Mouse (Mus musculus): ENCODE data around the gene 1190002N15Rik. TPM values are rescaled to one million over a fixed set of nuclear protein-coding genes. Genes with fewer than 3 reads are reported as not detected.
A peak's percentile ranks its signal among the peaks of the same experiment; 100 is the strongest.

Gene 1190002N15Rik
- polyA plus RNA-seq, 1 experiment from 2014 or later: 23.7 TPM

GRCm38 (mm10) chr9:94539346-94539865, 1.5 kb upstream of the 1190002N15Rik start:
- Histone ChIP-seq H3K4me3 (ENCODE audit: low read depth, low read length) (peak overlapping the region; percentile 73), H3K27ac (ENCODE audit: low read length) (peak overlapping the region; percentile 94; the same call in 1 of the 2 replicates), H3K4me2 (replicated peaks; ENCODE audit: low read depth, low read length) (peak overlapping the region; percentile 85), H3K9me3 (ENCODE audit: low read length) (no peaks in the 10 kb centered on the region), H3K9ac (replicated peaks; ENCODE audit: low read depth) (peak overlapping the region; percentile 63; the same call in 1 of the 2 replicates), H3K4me1 (ENCODE audit: insufficient read depth, low read depth, low read length) (peaks cover 5% of the 10 kb centered on the region; the same call in 1 of the 2 replicates), H3K27me3 (replicated peaks; ENCODE audit: insufficient read depth, low read length) (no peaks in the 10 kb centered on the region), H3K36me3 (ENCODE audit: insufficient read depth, low read length) (no peaks in the 10 kb centered on the region)
- DNase-seq (ENCODE audit: low spot score) (no peak), ATAC-seq (no peak)
- TF ChIP-seq CTCF (IDR thresholded peaks at IDR 0.05) (no peak), EP300 (IDR thresholded peaks at IDR 0.05) (no peak)
- WGBS: 37% methylated on average over 8 of the region's 8 CpGs

GRCm38 (mm10) chr9:94538823-94539143, 902 bp upstream of the 1190002N15Rik start:
- peak; percentile 39 for ATAC-seq
- DNase-seq (ENCODE audit: low spot score): no peak
- Histone ChIP-seq H3K36me3 (ENCODE audit: insufficient read depth, low read length) (no peaks in the 10 kb centered on the region), H3K27ac (ENCODE audit: low read length) (peak overlapping the region; percentile 94), H3K4me2 (replicated peaks; ENCODE audit: low read depth, low read length) (peak overlapping the region; percentile 85), H3K9ac (replicated peaks; ENCODE audit: low read depth) (peak overlapping the region; percentile 63), H3K9me3 (ENCODE audit: low read length) (no peaks in the 10 kb centered on the region), H3K4me3 (ENCODE audit: low read depth, low read length) (peak overlapping the region; percentile 73), H3K27me3 (replicated peaks; ENCODE audit: insufficient read depth, low read length) (no peaks in the 10 kb centered on the region), H3K4me1 (ENCODE audit: insufficient read depth, low read depth, low read length) (peaks cover 6% of the 10 kb centered on the region; the same call in 1 of the 2 replicates)
- TF ChIP-seq CTCF (IDR thresholded peaks at IDR 0.05): no peak; the same call in 1 of the 2 replicates
- TF ChIP-seq EP300 (IDR thresholded peaks at IDR 0.05): no peak
- WGBS: under 1% methylated on average over 22 of the region's 22 CpGs

GRCm38 (mm10) chr9:94537051-94537917, 597 bp downstream of the 1190002N15Rik start:
- no peaks in the 10 kb centered on the region for H3K9me3 ChIP-seq (ENCODE audit: low read length)
- H3K4me2 ChIP-seq (replicated peaks; ENCODE audit: low read depth, low read length): peak overlapping the region; percentile 85
- WGBS: 2% methylated on average over 87 of the region's 103 CpGs
- H3K4me1 ChIP-seq (ENCODE audit: insufficient read depth, low read depth, low read length): peaks cover 12% of the 10 kb centered on the region; the same call in 1 of the 2 replicates
- H3K27me3 ChIP-seq (replicated peaks; ENCODE audit: insufficient read depth, low read length): no peaks in the 10 kb centered on the region
- TF ChIP-seq EP300 (IDR thresholded peaks at IDR 0.05): no peak
- TF ChIP-seq CTCF (IDR thresholded peaks at IDR 0.05): peak; percentile 65
- H3K9ac ChIP-seq (replicated peaks; ENCODE audit: low read depth): peak overlapping the region; percentile 58
- peak overlapping the region; percentile 73 for H3K4me3 ChIP-seq (ENCODE audit: low read depth, low read length)
- DNase-seq (ENCODE audit: low spot score) (peak; percentile 81), ATAC-seq (peak; percentile 43)
- peak overlapping the region; percentile 94 for H3K27ac ChIP-seq (ENCODE audit: low read length)
- no peaks in the 10 kb centered on the region for H3K36me3 ChIP-seq (ENCODE audit: insufficient read depth, low read length)

- peaks cover 12% of the 10 kb centered on the region; the same call in 1 of the 2 replicates for H3K4me1 ChIP-seq (ENCODE audit: insufficient read depth, low read depth, low read length)
- no peaks in the 10 kb centered on the region for H3K36me3 ChIP-seq (ENCODE audit: insufficient read depth, low read length)
- no peaks in the 10 kb centered on the region for H3K9me3 ChIP-seq (ENCODE audit: low read length)
- no peaks in the 10 kb centered on the region for H3K27me3 ChIP-seq (replicated peaks; ENCODE audit: insufficient read depth, low read length)
- DNase-seq (ENCODE audit: low spot score) (no peak), ATAC-seq (no peak)
- TF ChIP-seq CTCF (IDR thresholded peaks at IDR 0.05): no peak
- no peak for TF ChIP-seq EP300 (IDR thresholded peaks at IDR 0.05)
- H3K27ac ChIP-seq (ENCODE audit: low read length): peak overlapping the region; percentile 94
- H3K4me3 ChIP-seq (ENCODE audit: low read depth, low read length): peak overlapping the region; percentile 73
- peak overlapping the region; percentile 85 for H3K4me2 ChIP-seq (replicated peaks; ENCODE audit: low read depth, low read length)
- peak overlapping the region; percentile 58 for H3K9ac ChIP-seq (replicated peaks; ENCODE audit: low read depth)
- whole genome bisulfite sequencing: 2% methylated on average over 15 of the region's 15 CpGs
Observed at GRCm38 (mm10) chr9:94536261-94536905, 1.5 kb downstream of the 1190002N15Rik start.

GRCm38 (mm10) chr9:94534795-94535194, 3.1 kb downstream of the 1190002N15Rik start:
- Histone ChIP-seq H3K27ac (ENCODE audit: low read length) (no peak overlapping the region), H3K36me3 (ENCODE audit: insufficient read depth, low read length) (no peaks in the 10 kb centered on the region), H3K27me3 (replicated peaks; ENCODE audit: insufficient read depth, low read length) (no peaks in the 10 kb centered on the region), H3K4me1 (ENCODE audit: insufficient read depth, low read depth, low read length) (peaks cover 12% of the 10 kb centered on the region; the same call in 1 of the 2 replicates), H3K9me3 (ENCODE audit: low read length) (no peaks in the 10 kb centered on the region), H3K9ac (replicated peaks; ENCODE audit: low read depth) (no peak overlapping the region), H3K4me2 (replicated peaks; ENCODE audit: low read depth, low read length) (peak overlapping the region; percentile 85; the same call in 1 of the 2 replicates), H3K4me3 (ENCODE audit: low read depth, low read length) (no peak overlapping the region)
- DNase-seq (ENCODE audit: low spot score): no peak
- ATAC-seq: no peak
- TF ChIP-seq CTCF (IDR thresholded peaks at IDR 0.05) (peak; percentile 47), EP300 (IDR thresholded peaks at IDR 0.05) (no peak)

- Histone ChIP-seq H3K9me3 (ENCODE audit: low read length) (no peaks in the 10 kb centered on the region), H3K9ac (replicated peaks; ENCODE audit: low read depth) (no peak overlapping the region), H3K27ac (ENCODE audit: low read length) (no peak overlapping the region), H3K4me3 (ENCODE audit: low read depth, low read length) (no peak overlapping the region), H3K36me3 (ENCODE audit: insufficient read depth, low read length) (no peaks in the 10 kb centered on the region), H3K27me3 (replicated peaks; ENCODE audit: insufficient read depth, low read length) (no peaks in the 10 kb centered on the region), H3K4me1 (ENCODE audit: insufficient read depth, low read depth, low read length) (peaks cover 12% of the 10 kb centered on the region; the same call in 1 of the 2 replicates), H3K4me2 (replicated peaks; ENCODE audit: low read depth, low read length) (peak overlapping the region; percentile 22)
- DNase-seq (ENCODE audit: low spot score) (no peak), ATAC-seq (no peak)
- TF ChIP-seq CTCF (IDR thresholded peaks at IDR 0.05) (no peak), EP300 (IDR thresholded peaks at IDR 0.05) (no peak)
- 60% methylated on average over 2 of the region's 2 CpGs for WGBS
Observed at GRCm38 (mm10) chr9:94534226-94534625, 3.7 kb downstream of the 1190002N15Rik start.

Data from lung, postnatal 0 days (tissue).